Mouse (Mus musculus): ENCODE measurements at regions not wholly inside any gene's neighbourhood (a gene's known extent, or its start where the extent isn't known, plus 50 kb on each side); places are given as distances from the start of the nearest gene placed in this dataset.

GRCm38 (mm10) chr7:124455659-124456058 is 473.0 kb downstream of the Hs3st4 start:
- no peak for DNase-seq

GRCm38 (mm10) chr7:124487326-124487725 is 504.7 kb downstream of the Hs3st4 start:
- no peak for DNase-seq

GRCm38 (mm10) chr7:124491109-124491793 is 508.6 kb downstream of the Hs3st4 start:
- DNase-seq = no peak

GRCm38 (mm10) chr7:124491851-124492390 is 509.3 kb downstream of the Hs3st4 start:
- no peak for DNase-seq

GRCm38 (mm10) chr7:124500636-124501035 is 518.0 kb downstream of the Hs3st4 start:
- DNase-seq = no peak

- no peak for DNase-seq
These were observed 520.1 kb downstream of the Hs3st4 start for GRCm38 (mm10) chr7:124502760-124503159.

- no peak for DNase-seq
These were observed 566.4 kb downstream of the Hs3st4 start for GRCm38 (mm10) chr7:124549038-124549437.

- no peak for DNase-seq
These were observed 574.5 kb downstream of the Hs3st4 start for GRCm38 (mm10) chr7:124557213-124557612.

GRCm38 (mm10) chr7:124570804-124571203 is 588.1 kb downstream of the Hs3st4 start:
- no peak for DNase-seq

- DNase-seq = no peak
These were observed 591.0 kb downstream of the Hs3st4 start for GRCm38 (mm10) chr7:124573666-124574065.

- no peak for DNase-seq
These were observed 598.7 kb downstream of the Hs3st4 start for GRCm38 (mm10) chr7:124581342-124581741.

- DNase-seq = no peak
These were observed 602.6 kb downstream of the Hs3st4 start for GRCm38 (mm10) chr7:124585296-124585695.

- DNase-seq = no peak
These were observed 608.7 kb downstream of the Hs3st4 start for GRCm38 (mm10) chr7:124591369-124591768.

- no peak for DNase-seq
These were observed 610.8 kb downstream of the Hs3st4 start for GRCm38 (mm10) chr7:124593462-124593861.

GRCm38 (mm10) chr7:124600767-124601166 is 618.1 kb downstream of the Hs3st4 start:
- DNase-seq = no peak

- no peak for DNase-seq
These were observed 621.9 kb downstream of the Hs3st4 start for GRCm38 (mm10) chr7:124604581-124604980.

- DNase-seq = no peak
These were observed 623.3 kb downstream of the Hs3st4 start for GRCm38 (mm10) chr7:124605978-124606377.

GRCm38 (mm10) chr7:124607061-124607460 is 624.4 kb downstream of the Hs3st4 start:
- DNase-seq = no peak

GRCm38 (mm10) chr7:124610437-124610836 is 627.8 kb downstream of the Hs3st4 start:
- DNase-seq = no peak

GRCm38 (mm10) chr7:124647131-124647530 is 664.5 kb downstream of the Hs3st4 start:
- DNase-seq = no peak

GRCm38 (mm10) chr7:124667180-124667968 is 684.7 kb downstream of the Hs3st4 start:
- no peak for DNase-seq

- DNase-seq = no peak
These were observed 685.4 kb downstream of the Hs3st4 start for GRCm38 (mm10) chr7:124668058-124668457.

GRCm38 (mm10) chr7:124670477-124670876 is 687.8 kb downstream of the Hs3st4 start:
- no peak for DNase-seq

- DNase-seq = no peak
These were observed 688.4 kb downstream of the Hs3st4 start for GRCm38 (mm10) chr7:124671117-124671516.
